Mouse (Mus musculus) megakaryocyte, embryonic 14.5 days (primary cell): ENCODE measurements at regions not wholly inside any gene's neighbourhood (a gene's known extent, or its start where the extent isn't known, plus 50 kb on each side); places are given as distances from the start of the nearest gene placed in this dataset.

Experiments used
- FLI1 ChIP-seq: IDR thresholded peaks from 2 replicates; pipeline ENCODE4 v1.6.1; 2012; ENCODE audit warnings: low read length, inconsistent platforms, mixed read lengths
- GATA1 ChIP-seq: IDR thresholded peaks from 3 replicates; pipeline ENCODE4 v1.6.1; 2012; ENCODE audit warnings: mixed read lengths, low read length, inconsistent platforms, borderline replicate concordance

- TF ChIP-seq GATA1 (no peak), FLI1 (no peak)
Observed at GRCm38 (mm10) chr14:25151485-25151884, 307.5 kb upstream of the Zmiz1 start.
